Mouse (Mus musculus) lung, embryonic 15.5 days (tissue): ENCODE measurements around the gene Rps27rt. TPM values are rescaled to one million over a fixed set of nuclear protein-coding genes. Genes with fewer than 3 reads are reported as not detected.

Experiments used
- ATAC-seq: fragments of 200-750 bp; cut with Nextera tagmentation; 2 replicates; pipeline ENCODE4 v1.8.0; 2017; ENCODE audit warnings: moderate number of reproducible peaks, borderline replicate concordance; ENCODE audit not compliant: low FRiP score, low TSS enrichment; ENCODE audit errors: extremely low read depth
- H3K27ac ChIP-seq: fragments of 300-500 bp; sonication (generic); 2 replicates; pipeline ENCODE4 v1.5.1; 2015; ENCODE audit warnings: moderate library complexity, mild to moderate bottlenecking, inconsistent platforms
- H3K27me3 ChIP-seq: fragments of 300-500 bp; sonication (generic); 2 replicates; pipeline ENCODE4 v1.6.1; 2015; ENCODE audit warnings: inconsistent platforms
- H3K36me3 ChIP-seq: fragments of 300-500 bp; sonication (generic); 2 replicates; pipeline ENCODE4 v1.6.1; 2015; ENCODE audit warnings: inconsistent platforms
- H3K4me1 ChIP-seq: fragments of 300-500 bp; sonication (generic); 2 replicates; pipeline ENCODE4 v1.6.1; 2015; ENCODE audit warnings: inconsistent platforms
- H3K4me2 ChIP-seq: fragments of 300-500 bp; sonication (generic); 2 replicates; pipeline ENCODE4 v1.6.1; 2015; ENCODE audit warnings: inconsistent platforms, mild to moderate bottlenecking, moderate library complexity
- H3K4me3 ChIP-seq: fragments of 300-500 bp; sonication (generic); 2 replicates; pipeline ENCODE4 v1.5.1; 2015; ENCODE audit warnings: mild to moderate bottlenecking, inconsistent platforms
- H3K9ac ChIP-seq: fragments of 300-500 bp; sonication (generic); 2 replicates; pipeline ENCODE4 v1.6.1; 2015; ENCODE audit warnings: inconsistent platforms
- H3K9me3 ChIP-seq: fragments of 300-500 bp; sonication (generic); 2 replicates; pipeline ENCODE4 v1.6.1; 2016; ENCODE audit warnings: inconsistent platforms
- WGBS: fragments of 180-500 bp; shearing (Covaris S2); methylation state at CpG from one replicate; pipeline ENCODE4 v1.1.7; 2015; 5-methylcytosine and 5-hydroxymethylcytosine counted together
- polyA plus RNA-seq: library from polyadenylated mRNA; unstranded; fragments of >200 nt; fragmentation: Nextera tagmentation; extraction: Ambion mirVana; gene quantifications from 2 replicates; pipeline ENCODE4 v1.2.1, GENCODE M21; 2015

Gene Rps27rt
- polyA plus RNA-seq, 1 experiment from 2014 or later = 323 TPM

DNA sequence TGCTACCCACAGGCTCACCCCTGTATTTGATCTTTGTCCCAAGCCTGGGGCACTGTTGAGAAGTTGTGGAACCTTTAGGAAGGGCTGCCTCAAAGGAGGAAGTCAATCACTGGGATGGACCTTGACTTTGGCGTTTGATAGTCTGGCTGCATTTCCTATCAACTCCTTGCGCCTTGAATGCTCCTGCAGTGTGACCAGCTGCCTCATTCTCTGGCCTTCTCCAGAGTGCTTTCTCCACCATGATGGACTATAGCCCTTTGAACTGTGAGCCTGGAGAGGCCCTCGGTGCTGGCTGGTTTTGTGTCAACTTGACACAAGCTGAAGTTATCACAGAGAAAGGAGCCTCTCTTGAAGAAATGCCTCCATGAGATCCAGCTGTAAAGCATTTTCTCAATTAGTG is 37.9 kb downstream of the Rps27rt start:
- H3K36me3 ChIP-seq = no peaks in the 10 kb centered on the region
- no peak overlapping the region for H3K4me2 ChIP-seq
- ATAC-seq = no peak
- WGBS = 73% methylated on average over 3 of the region's 3 CpGs
- H3K9me3 ChIP-seq = no peaks in the 10 kb centered on the region
- peaks cover 4% of the 10 kb centered on the region; the same call in 1 of the 2 replicates for H3K4me1 ChIP-seq
- no peak overlapping the region for H3K4me3 ChIP-seq
- H3K27me3 ChIP-seq = no peaks in the 10 kb centered on the region
- no peak overlapping the region for H3K27ac ChIP-seq
- H3K9ac ChIP-seq = no peak overlapping the region

DNA sequence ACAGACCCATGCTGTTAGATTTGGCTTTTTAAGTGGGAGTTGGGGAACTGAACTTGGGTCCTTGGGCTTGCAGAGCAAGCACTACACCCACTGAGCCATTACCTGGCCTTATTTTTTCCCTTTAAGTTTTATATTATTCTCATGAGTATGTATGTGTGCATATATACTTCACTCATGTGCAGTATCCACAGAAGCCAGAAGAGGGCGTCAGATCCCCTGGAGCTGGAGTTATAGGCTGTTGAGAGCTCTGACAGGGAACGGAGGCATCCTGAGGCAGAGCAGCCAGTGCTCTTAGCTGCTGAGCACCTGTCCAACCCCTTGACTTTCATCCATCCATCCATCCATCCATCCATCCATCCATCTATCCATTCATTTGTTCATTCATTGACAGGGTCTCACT is 45.9 kb downstream of the Rps27rt start:
- no peak overlapping the region for H3K27ac ChIP-seq
- WGBS = 69% methylated on average over 2 of the region's 2 CpGs
- H3K4me2 ChIP-seq = no peak overlapping the region
- no peak for ATAC-seq
- H3K36me3 ChIP-seq = no peaks in the 10 kb centered on the region
- no peaks in the 10 kb centered on the region for H3K27me3 ChIP-seq
- no peak overlapping the region for H3K4me3 ChIP-seq
- no peak overlapping the region for H3K9ac ChIP-seq
- H3K4me1 ChIP-seq = peaks cover 14% of the 10 kb centered on the region
- no peaks in the 10 kb centered on the region for H3K9me3 ChIP-seq

DNA sequence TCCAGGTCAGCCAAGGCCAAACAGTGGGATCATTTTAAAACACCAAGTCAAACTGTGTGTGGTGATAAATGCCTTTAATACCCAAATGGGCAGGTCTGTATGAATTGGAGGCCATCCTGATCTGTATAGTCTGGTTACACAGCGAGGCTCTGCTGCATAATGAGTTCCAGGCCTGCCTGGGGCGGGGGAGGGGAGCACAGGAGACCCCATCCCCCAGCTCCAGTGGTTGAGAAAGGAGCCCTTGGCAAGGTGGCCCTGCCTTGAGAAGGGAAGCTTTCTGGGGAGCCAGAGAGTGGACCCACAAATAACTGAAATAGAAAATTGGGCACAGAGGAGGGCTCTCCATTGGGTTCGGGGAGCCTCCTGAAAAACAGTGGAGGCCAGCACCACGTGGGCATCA is 47.2 kb downstream of the Rps27rt start:
- Histone ChIP-seq H3K4me1 (peaks cover 14% of the 10 kb centered on the region), H3K36me3 (no peaks in the 10 kb centered on the region), H3K27ac (no peak overlapping the region), H3K4me3 (no peak overlapping the region), H3K9me3 (no peaks in the 10 kb centered on the region), H3K9ac (no peak overlapping the region), H3K27me3 (no peaks in the 10 kb centered on the region), H3K4me2 (no peak overlapping the region)
- no peak for ATAC-seq
- WGBS = 78% methylated on average over 4 of the region's 4 CpGs

DNA sequence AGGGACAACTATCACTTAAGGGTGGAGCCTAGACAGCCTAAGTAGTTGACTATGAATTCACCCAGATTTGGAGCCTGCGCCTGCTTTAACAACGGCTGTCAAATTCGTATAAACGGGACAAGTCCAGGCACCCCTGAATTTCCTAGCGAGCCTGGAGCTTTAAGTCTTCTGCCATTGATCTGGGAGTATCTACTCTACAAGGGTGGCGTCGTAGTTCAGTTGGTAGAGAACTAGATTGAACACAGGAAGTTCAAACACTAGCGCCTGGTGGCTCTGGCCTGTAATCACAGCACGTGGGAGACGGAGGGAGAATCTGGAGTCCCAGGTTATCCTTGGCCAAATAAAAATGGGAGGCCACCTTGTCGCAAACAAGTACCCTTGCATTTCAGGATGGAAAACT is 48.3 kb downstream of the Rps27rt start:
- peaks cover 14% of the 10 kb centered on the region for H3K4me1 ChIP-seq
- peak overlapping the region; percentile 20; the same call in 1 of the 2 replicates for H3K27ac ChIP-seq
- no peaks in the 10 kb centered on the region for H3K36me3 ChIP-seq
- H3K4me2 ChIP-seq = peak overlapping the region; percentile 96
- WGBS = 61% methylated on average over 11 of the region's 11 CpGs
- no peaks in the 10 kb centered on the region for H3K27me3 ChIP-seq
- H3K9me3 ChIP-seq = no peaks in the 10 kb centered on the region
- peak overlapping the region; percentile 65 for H3K4me3 ChIP-seq
- no peak for ATAC-seq
- no peak overlapping the region for H3K9ac ChIP-seq

DNA sequence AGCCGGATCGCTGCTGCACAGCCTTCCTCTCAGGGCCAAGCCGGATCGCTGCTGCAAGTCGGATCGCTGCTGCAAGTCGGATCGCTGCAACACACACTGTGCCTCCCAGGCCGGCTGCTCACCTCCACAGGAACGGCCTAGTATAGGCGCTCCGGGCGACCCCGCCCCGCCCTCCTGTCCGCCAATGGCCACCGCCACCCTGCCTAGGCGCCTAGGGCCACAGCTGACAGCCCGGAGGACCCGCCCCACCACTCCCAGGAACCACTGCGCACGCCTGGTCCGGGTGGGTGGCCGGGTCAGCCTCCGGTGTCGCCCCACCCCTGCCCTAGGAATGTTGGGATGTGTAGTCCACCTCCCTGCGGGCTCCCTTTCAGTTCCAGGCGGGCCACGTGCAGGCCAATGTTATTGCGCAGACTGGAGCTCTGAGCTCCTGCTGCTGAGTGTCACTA is 48.8 kb downstream of the Rps27rt start, which contains the start of gene Gpd1l:
Gene Gpd1l (minus strand): TSS at position 265 of the 449 bp plus-strand sequence.
- Histone ChIP-seq H3K27ac (peak within 1 kb of the TSS; percentile 73), H3K4me2 (peak within 1 kb of the TSS; percentile 96), H3K27me3 (no peaks in the 10 kb centered on the region), H3K36me3 (no peaks in the 10 kb centered on the region), H3K4me1 (peaks cover 14% of the 10 kb centered on the region), H3K4me3 (peak within 1 kb of the TSS; percentile 65), H3K9ac (peak within 1 kb of the TSS; percentile 55), H3K9me3 (no peaks in the 10 kb centered on the region)
- peak; percentile 99 for ATAC-seq
- 0% methylated on average over 26 of the region's 30 CpGs for whole genome bisulfite sequencing

DNA sequence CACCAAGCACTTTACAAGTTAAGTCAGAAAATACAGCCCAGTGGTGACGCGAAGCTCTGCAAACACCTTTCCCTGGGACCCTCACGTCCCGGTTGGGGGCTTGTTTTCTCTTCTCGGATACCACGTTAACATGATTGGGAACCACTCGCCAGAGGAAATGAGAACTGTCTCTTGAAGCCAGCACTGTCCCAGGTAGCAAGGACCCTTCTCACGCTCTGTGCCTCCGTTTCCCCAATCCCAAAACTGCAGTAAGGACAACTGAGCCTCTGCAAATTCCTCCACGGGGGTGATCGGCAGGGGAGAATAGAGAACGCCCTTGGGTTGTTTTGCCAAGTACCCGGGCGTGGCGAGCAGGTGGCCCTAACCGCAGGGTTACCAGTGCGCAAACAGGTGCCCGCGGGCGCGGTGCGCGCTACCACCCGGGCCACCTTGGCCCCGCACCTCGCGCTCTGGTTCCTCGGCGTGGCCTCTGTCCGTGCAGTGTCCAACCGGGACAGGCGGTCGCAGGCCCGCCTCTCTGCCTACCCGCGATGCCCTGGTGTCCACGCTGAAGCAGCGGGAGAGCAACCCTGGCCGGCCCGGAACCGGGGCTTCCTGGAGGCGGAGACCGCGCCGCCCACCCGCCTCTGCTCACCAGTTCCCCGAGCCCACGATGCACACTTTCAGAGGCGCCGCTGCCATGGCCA is 49.4 kb downstream of the Rps27rt start:
- H3K9ac ChIP-seq = peak overlapping the region; percentile 55
- no peaks in the 10 kb centered on the region for H3K36me3 ChIP-seq
- H3K4me2 ChIP-seq = peak overlapping the region; percentile 96
- WGBS = 1% methylated on average over 49 of the region's 50 CpGs
- no peaks in the 10 kb centered on the region for H3K27me3 ChIP-seq
- peak overlapping the region; percentile 65 for H3K4me3 ChIP-seq
- peak overlapping the region; percentile 73 for H3K27ac ChIP-seq
- no peaks in the 10 kb centered on the region for H3K9me3 ChIP-seq
- peaks cover 14% of the 10 kb centered on the region for H3K4me1 ChIP-seq
- peak; percentile 55; the same call in 1 of the 2 replicates for ATAC-seq

DNA sequence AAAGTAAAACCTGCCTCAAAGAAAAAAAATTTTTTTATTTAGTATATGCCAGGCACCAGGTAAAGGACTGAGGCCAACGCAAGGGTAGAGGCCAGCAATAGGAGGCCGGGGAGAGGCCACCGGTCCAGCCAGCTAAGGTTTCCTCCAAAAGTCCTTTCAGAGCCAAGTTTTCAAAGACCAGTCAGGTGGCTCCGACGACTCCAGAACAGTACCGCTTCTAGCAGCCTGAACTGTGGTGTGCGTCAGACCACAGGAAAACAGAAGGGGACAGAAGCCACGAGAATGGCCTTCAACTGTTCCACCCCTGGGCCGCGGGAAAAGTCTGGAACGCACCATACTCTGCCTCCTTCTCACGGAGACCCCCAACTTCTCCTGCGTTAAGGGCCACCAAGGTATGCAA is 49.9 kb downstream of the Rps27rt start:
- no peak overlapping the region for H3K27ac ChIP-seq
- no peaks in the 10 kb centered on the region for H3K36me3 ChIP-seq
- 20% methylated on average over 13 of the region's 13 CpGs for WGBS
- no peak for ATAC-seq
- peak overlapping the region; percentile 96 for H3K4me2 ChIP-seq
- H3K9ac ChIP-seq = peak overlapping the region; percentile 55; the same call in 1 of the 2 replicates
- peak overlapping the region; percentile 65 for H3K4me3 ChIP-seq
- peaks cover 14% of the 10 kb centered on the region for H3K4me1 ChIP-seq
- no peaks in the 10 kb centered on the region for H3K27me3 ChIP-seq
- H3K9me3 ChIP-seq = no peaks in the 10 kb centered on the region

Other genes starting within 250 kb of the Rps27rt start
- 91.3 and 91.8 TPM in 2 replicates for gene Cmtm7, start 200.9 kb downstream of the Rps27rt start, polyA plus RNA-seq
- 93.2 and 102 TPM in 2 replicates for gene Cmtm8, start 138.6 kb downstream of the Rps27rt start, polyA plus RNA-seq
- gene Gpd1l, start 48.8 kb downstream of the Rps27rt start, polyA plus RNA-seq = 16.4 and 17.9 TPM in 2 replicates
- 2.4 and 3.5 TPM in 2 replicates for gene Osbpl10, start 4.2 kb downstream of the Rps27rt start, polyA plus RNA-seq